Mouse (Mus musculus): ENCODE data around the gene Bbs9.

GRCm38 (mm10) chr9:22697811-22698210 lies 222.3 kb downstream of the Bbs9 start:
- no peak for TF ChIP-seq POLR2A (IDR thresholded peaks at IDR 0.05; ENCODE audit: insufficient read depth, low read length)
- no peak for TF ChIP-seq EP300 (IDR thresholded peaks at IDR 0.05; ENCODE audit: insufficient read depth, low read depth, low read length)
- no peak for TF ChIP-seq CTCF (IDR thresholded peaks at IDR 0.05; ENCODE audit: low read depth, low read length)

Data from ES-Bruce4 (cell line).